Mouse (Mus musculus) cerebellum, adult 2 months (tissue): ENCODE measurements at regions not wholly inside any gene's neighbourhood (a gene's known extent, or its start where the extent isn't known, plus 50 kb on each side); places are given as distances from the start of the nearest gene placed in this dataset.

Experiments used
- CTCF ChIP-seq: fragments of 200-500 bp; IDR thresholded peaks from 2 replicates; pipeline ENCODE4 v1.5.1; 2011; ENCODE audit warnings: low read depth, mild to moderate bottlenecking, control low read depth, low read length, moderate library complexity, borderline replicate concordance; ENCODE audit not compliant: insufficient read depth
- POLR2A ChIP-seq: fragments of 200-500 bp; IDR thresholded peaks from 2 replicates; pipeline ENCODE4 v1.6.1; 2011; ENCODE audit warnings: low read length, control low read depth, borderline replicate concordance; ENCODE audit not compliant: insufficient read depth

DNA sequence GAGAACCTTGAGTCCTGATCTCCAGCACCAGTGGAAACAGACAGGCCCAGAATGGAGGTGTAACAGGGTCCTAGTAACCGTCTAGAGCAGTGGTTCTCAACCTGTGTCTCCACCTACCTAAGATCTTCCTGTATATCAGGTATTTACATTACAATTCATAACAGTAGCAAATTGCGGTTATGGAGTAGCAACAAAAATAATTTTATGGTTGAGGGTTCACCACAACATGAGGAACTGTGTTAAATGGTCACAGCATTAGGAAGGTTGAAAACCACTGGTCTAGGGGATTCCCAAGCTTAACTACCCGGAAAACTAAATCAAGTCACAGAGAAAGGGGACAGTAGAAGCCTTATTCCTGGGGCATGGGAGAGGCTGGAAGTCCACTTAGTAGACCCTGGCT, 84.5 kb downstream of the Ier5 start:
- TF ChIP-seq POLR2A (no peak), CTCF (no peak)
